Mouse (Mus musculus) kidney, adult 2 months (tissue): ENCODE measurements at regions not wholly inside any gene's neighbourhood (a gene's known extent, or its start where the extent isn't known, plus 50 kb on each side); places are given as distances from the start of the nearest gene placed in this dataset.

Experiments
- CTCF ChIP-seq: fragments of 200-500 bp; conservative IDR thresholded peaks from 2 replicates; pipeline ENCODE4 v1.5.1; 2011; ENCODE audit warnings: low read depth, mild to moderate bottlenecking, control low read depth, low read length, moderate library complexity, mixed read lengths; ENCODE audit not compliant: insufficient read depth, insufficient read length
- POLR2A ChIP-seq: fragments of 200-500 bp; IDR thresholded peaks from one replicate; pipeline ENCODE4 v1.6.1; 2011; ENCODE audit warnings: low read depth, low read length, control low read depth

- TF ChIP-seq POLR2A (no peak), CTCF (no peak)
These were observed 210.0 kb downstream of the Cyp26b1 start for GRCm38 (mm10) chr6:84383718-84384117.
